Mouse (Mus musculus): ENCODE results near the gene Nhlrc4.

The Nhlrc4 gene

GRCm38 (mm10) chr17:25957586-25958051 is 12.9 kb upstream of the Nhlrc4 start:
- DNase-seq = no peak

GRCm38 (mm10) chr17:25956631-25957030 is 11.9 kb upstream of the Nhlrc4 start:
- DNase-seq = no peak

GRCm38 (mm10) chr17:25956201-25956600 is 11.4 kb upstream of the Nhlrc4 start:
- no peak for DNase-seq

GRCm38 (mm10) chr17:25955736-25956135 is 11.0 kb upstream of the Nhlrc4 start:
- DNase-seq = no peak

GRCm38 (mm10) chr17:25954671-25955070 is 9.9 kb upstream of the Nhlrc4 start:
- DNase-seq = no peak

- DNase-seq = no peak
Observed at GRCm38 (mm10) chr17:25953161-25953560, 8.4 kb upstream of the Nhlrc4 start.

- DNase-seq = no peak
Observed at GRCm38 (mm10) chr17:25951803-25952623, 7.3 kb upstream of the Nhlrc4 start, which contains the start of gene A930017K11Rik. TSS of gene A930017K11Rik (minus strand) at chr17:25952565.

GRCm38 (mm10) chr17:25951225-25951802 is 6.6 kb upstream of the Nhlrc4 start:
- DNase-seq = no peak

- DNase-seq = no peak
Observed at GRCm38 (mm10) chr17:25950706-25951105, 5.9 kb upstream of the Nhlrc4 start.

- DNase-seq = no peak
Observed at GRCm38 (mm10) chr17:25949981-25950380, 5.2 kb upstream of the Nhlrc4 start.

- no peak for DNase-seq
Observed at GRCm38 (mm10) chr17:25948051-25948450, 3.3 kb upstream of the Nhlrc4 start.

- peak; percentile 68 for DNase-seq
Observed at GRCm38 (mm10) chr17:25947576-25947975, 2.8 kb upstream of the Nhlrc4 start.

GRCm38 (mm10) chr17:25946891-25947290 is 2.1 kb upstream of the Nhlrc4 start:
- DNase-seq = no peak

GRCm38 (mm10) chr17:25946349-25946748 is 1.6 kb upstream of the Nhlrc4 start:
- peak; percentile 86 for DNase-seq

GRCm38 (mm10) chr17:25945517-25946155 is 875 bp upstream of the Nhlrc4 start:
- DNase-seq = no peak

GRCm38 (mm10) chr17:25943769-25944168 is 992 bp downstream of the Nhlrc4 start:
- DNase-seq = no peak

GRCm38 (mm10) chr17:25943221-25943620 is 1.5 kb downstream of the Nhlrc4 start:
- peak; percentile 70 for DNase-seq

GRCm38 (mm10) chr17:25942597-25943151 is 2.1 kb downstream of the Nhlrc4 start:
- DNase-seq = peak; percentile 95

GRCm38 (mm10) chr17:25941511-25942241 is 3.1 kb downstream of the Nhlrc4 start:
- peak; percentile 79 for DNase-seq

GRCm38 (mm10) chr17:25934526-25934925 is 10.2 kb downstream of the Nhlrc4 start:
- DNase-seq = no peak

- no peak for DNase-seq
Observed at GRCm38 (mm10) chr17:25925348-25925747, 19.4 kb downstream of the Nhlrc4 start.

- DNase-seq = no peak
Observed at GRCm38 (mm10) chr17:25922120-25922519, 22.6 kb downstream of the Nhlrc4 start.

Data from liver (tissue).